Mouse (Mus musculus): ENCODE measurements around the gene Pfas. TPM values are rescaled to one million over a fixed set of nuclear protein-coding genes. Genes with fewer than 3 reads are reported as not detected.

The Pfas gene
- total and polyA plus RNA-seq, 3 experiments: 63.5 to 149 (median 130) TPM

DNA sequence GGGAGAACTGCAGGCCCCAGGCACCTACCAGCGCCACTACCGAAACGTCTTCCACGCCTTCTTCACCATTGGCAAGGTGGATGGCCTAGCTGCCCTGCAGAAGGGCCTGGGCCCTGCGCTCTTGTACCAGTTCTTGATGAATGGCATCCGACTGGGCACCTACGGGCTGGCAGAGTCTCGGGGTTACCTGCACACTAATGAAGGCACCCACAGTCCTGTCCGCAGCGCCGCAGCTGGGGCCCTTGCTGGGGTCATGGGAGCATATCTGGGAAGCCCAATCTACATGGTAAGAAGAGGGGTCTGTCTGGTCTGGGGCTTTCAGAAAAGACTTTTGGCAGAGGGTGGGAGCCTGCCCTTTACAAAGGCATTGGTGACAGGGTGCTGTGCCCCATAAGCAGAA, 39.5 kb downstream of the Pfas start:
- Histone ChIP-seq H3K9me3 (replicated peaks; ENCODE audit: insufficient read depth, low read length) (no peaks in the 10 kb centered on the region), H3K27ac (ENCODE audit: control insufficient read depth, low read depth, low read length) (no peak overlapping the region), H3K27me3 (ENCODE audit: control insufficient read depth in 1 of 2, insufficient read depth in 2 of 2, low read length in 2 of 2) (no peaks in the 10 kb centered on the region), H3K36me3 (ENCODE audit: control insufficient read depth in 1 of 2, insufficient read depth in 2 of 2, low read length in 2 of 2) (peaks cover 0 to 2% of the 10 kb centered on the region in 2 experiments; a peak in 2 of 4 replicates), H3K4me3 (ENCODE audit: control insufficient read depth in 1 of 2, insufficient read depth in 1 of 2, low read depth in 2 of 2, low read length in 2 of 2) (peak overlapping the region in 1 of 2 experiments; percentile 82; a peak in 2 of 4 replicates), H3K79me2 (ENCODE audit: control insufficient read depth, insufficient read depth, low read length, poor library complexity) (no peaks in the 10 kb centered on the region; the same call in 1 of the 2 replicates), H3K9ac (ENCODE audit: control insufficient read depth, low read depth, low read length, poor library complexity, severe bottlenecking) (no peak overlapping the region), H3K4me1 (ENCODE audit: control insufficient read depth in 1 of 2, insufficient read depth in 2 of 2, low read length in 2 of 2) (peaks cover 0 to 23% of the 10 kb centered on the region in 2 experiments; a peak in 3 of 4 replicates)
- TF ChIP-seq BHLHE40 (IDR thresholded peaks at IDR 0.05; ENCODE audit: borderline replicate concordance, low read depth, low read length) (no peak), UBTF (IDR thresholded peaks at IDR 0.05; ENCODE audit: borderline replicate concordance, insufficient read depth, low read depth, low read length) (no peak), MAFK (IDR thresholded peaks at IDR 0.05; ENCODE audit: borderline replicate concordance, low read depth, low read length) (no peak), HCFC1 (IDR thresholded peaks at IDR 0.05; ENCODE audit: low read depth, low read length) (no peak), NELFE (IDR thresholded peaks at IDR 0.05; ENCODE audit: low read depth, low read length) (no peak), POLR2AphosphoS5 (IDR thresholded peaks at IDR 0.05; ENCODE audit: borderline replicate concordance, low read depth, low read length) (no peak), ELF1 (IDR thresholded peaks at IDR 0.05; ENCODE audit: low read depth, low read length) (no peak), KAT2A (conservative IDR thresholded peaks at IDR 0.05; ENCODE audit: low read depth, low read length) (no peak), ZNF384 (IDR thresholded peaks at IDR 0.05; ENCODE audit: low read depth, low read length) (no peak), EP300 (IDR thresholded peaks at IDR 0.05; ENCODE audit: low read depth in 1 of 2, low read length in 2 of 2) (no peak), MAZ (IDR thresholded peaks at IDR 0.05; ENCODE audit: low read depth, low read length) (no peak), POLR2AphosphoS2 (IDR thresholded peaks at IDR 0.05; ENCODE audit: low read length) (no peak), E2F4 (IDR thresholded peaks at IDR 0.05; ENCODE audit: borderline replicate concordance, low read depth, low read length) (no peak), RCOR1 (IDR thresholded peaks at IDR 0.05; ENCODE audit: low read depth, low read length) (no peak), RAD21 (IDR thresholded peaks at IDR 0.05; ENCODE audit: low read depth, low read length) (no peak), CTCF (IDR thresholded peaks at IDR 0.05 in 2 of 3, conservative IDR thresholded peaks at IDR 0.05 in 1 of 3; ENCODE audit: control insufficient read depth in 1 of 3, insufficient read depth in 1 of 3, low read depth in 2 of 3, low read length in 3 of 3, poor library complexity in 1 of 3, severe bottlenecking in 1 of 3) (no peak), USF1 (IDR thresholded peaks at IDR 0.05; ENCODE audit: low read depth, low read length) (no peak)
- DNase-seq (ENCODE audit: low read depth, low spot score): no peak

DNA sequence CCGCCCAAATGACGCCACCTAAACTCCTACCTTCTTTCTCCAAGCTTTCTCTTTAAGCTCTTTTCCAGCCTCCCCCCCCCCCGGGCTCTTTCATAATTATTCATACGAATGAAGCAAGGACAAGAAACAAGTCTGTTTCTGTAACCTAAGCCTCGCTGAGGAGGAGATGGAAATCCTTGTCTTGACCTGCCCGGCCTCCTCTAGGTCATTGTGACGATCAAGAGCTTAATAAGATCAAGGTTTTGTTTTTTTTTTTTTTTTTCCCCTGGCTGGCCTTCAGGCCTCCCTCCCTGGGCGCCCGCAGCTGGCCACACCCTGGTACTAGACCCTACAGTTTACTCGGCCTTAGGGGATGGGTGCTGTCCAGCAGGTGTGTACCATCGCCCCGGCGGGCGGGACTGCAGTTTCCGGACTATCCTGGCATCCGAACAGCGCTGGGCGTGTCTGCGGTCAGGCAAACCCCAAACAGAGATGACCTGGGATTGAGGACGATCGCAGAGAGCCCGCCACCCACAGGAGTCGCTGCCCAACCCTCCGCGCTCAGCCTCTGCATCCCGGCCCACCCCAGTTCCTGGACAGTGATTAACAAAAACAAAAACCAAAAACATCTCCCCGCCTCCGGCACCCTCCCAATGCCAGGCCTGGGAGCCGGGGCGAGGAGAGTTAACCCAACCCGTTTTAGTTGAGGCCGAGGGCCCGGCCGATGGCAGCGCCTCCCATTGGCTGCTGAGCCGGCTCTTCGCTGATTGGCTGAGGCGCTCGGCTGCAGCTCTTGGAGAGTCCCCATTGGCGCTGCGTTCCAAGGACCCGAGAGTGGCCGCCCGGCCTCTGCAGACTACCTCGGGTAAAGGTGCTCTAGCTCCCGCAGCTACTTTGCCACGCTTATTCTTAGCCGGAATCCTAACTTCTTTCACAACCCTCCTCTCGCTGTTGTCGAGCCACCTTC, 40.6 kb downstream of the Pfas start, which contains the start of gene Slc25a35:
Gene Slc25a35, plus strand, starts transcription at position 795 of the 946 bp plus-strand sequence.
- H3K4me1 ChIP-seq (ENCODE audit: control insufficient read depth in 1 of 2, insufficient read depth in 2 of 2, low read length in 2 of 2): peaks cover 0 to 19% of the 10 kb centered on the region in 2 experiments; a peak in 3 of 4 replicates
- H3K9me3 ChIP-seq (replicated peaks; ENCODE audit: insufficient read depth, low read length): no peaks in the 10 kb centered on the region
- H3K36me3 ChIP-seq (ENCODE audit: control insufficient read depth in 1 of 2, insufficient read depth in 2 of 2, low read length in 2 of 2): no peaks in the 10 kb centered on the region; a peak in 2 of 4 replicates
- no peaks in the 10 kb centered on the region; the same call in 1 of the 2 replicates for H3K79me2 ChIP-seq (ENCODE audit: control insufficient read depth, insufficient read depth, low read length, poor library complexity)
- peak; percentile 97 for DNase-seq (ENCODE audit: low read depth, low spot score)
- peak within 1 kb of the TSS; percentile 78 to 82 for H3K4me3 ChIP-seq (ENCODE audit: control insufficient read depth in 1 of 2, insufficient read depth in 1 of 2, low read depth in 2 of 2, low read length in 2 of 2)
- H3K27ac ChIP-seq (ENCODE audit: control insufficient read depth, low read depth, low read length): peak within 1 kb of the TSS; percentile 22
- no peaks in the 10 kb centered on the region for H3K27me3 ChIP-seq (ENCODE audit: control insufficient read depth in 1 of 2, insufficient read depth in 2 of 2, low read length in 2 of 2)
- peak within 1 kb of the TSS; percentile 60 for H3K9ac ChIP-seq (ENCODE audit: control insufficient read depth, low read depth, low read length, poor library complexity, severe bottlenecking)
- TF ChIP-seq E2F4 (IDR thresholded peaks at IDR 0.05; ENCODE audit: borderline replicate concordance, low read depth, low read length): no peak
- peak; percentile 70 for TF ChIP-seq HCFC1 (IDR thresholded peaks at IDR 0.05; ENCODE audit: low read depth, low read length)
- TF ChIP-seq CTCF (IDR thresholded peaks at IDR 0.05 in 2 of 3, conservative IDR thresholded peaks at IDR 0.05 in 1 of 3; ENCODE audit: control insufficient read depth in 1 of 3, insufficient read depth in 1 of 3, low read depth in 2 of 3, low read length in 3 of 3, poor library complexity in 1 of 3, severe bottlenecking in 1 of 3): no peak; a peak in 1 of 6 replicates
- no peak for TF ChIP-seq RAD21 (IDR thresholded peaks at IDR 0.05; ENCODE audit: low read depth, low read length)
- TF ChIP-seq NELFE (IDR thresholded peaks at IDR 0.05; ENCODE audit: low read depth, low read length): peak; percentile 70
- TF ChIP-seq USF2 (IDR thresholded peaks at IDR 0.05; ENCODE audit: borderline replicate concordance in 1 of 2, insufficient read depth in 1 of 2, low read depth in 1 of 2, low read length in 2 of 2): no peak
- TF ChIP-seq GABPA (IDR thresholded peaks at IDR 0.05; ENCODE audit: low read depth, low read length): no peak
- no peak for TF ChIP-seq KAT2A (conservative IDR thresholded peaks at IDR 0.05; ENCODE audit: low read depth, low read length)
- peak; percentile 29 for TF ChIP-seq ZNF384 (IDR thresholded peaks at IDR 0.05; ENCODE audit: low read depth, low read length)
- no peak for TF ChIP-seq POLR2AphosphoS5 (IDR thresholded peaks at IDR 0.05; ENCODE audit: borderline replicate concordance, low read depth, low read length)
- TF ChIP-seq TAL1 (IDR thresholded peaks at IDR 0.05; ENCODE audit: low read length): no peak
- peak; percentile 62; the same call in 1 of the 2 replicates for TF ChIP-seq MAZ (IDR thresholded peaks at IDR 0.05; ENCODE audit: low read depth, low read length)
- no peak for TF ChIP-seq BHLHE40 (IDR thresholded peaks at IDR 0.05; ENCODE audit: borderline replicate concordance, low read depth, low read length)
- TF ChIP-seq TCF12 (IDR thresholded peaks at IDR 0.05; ENCODE audit: low read depth, low read length): no peak; the same call in 1 of the 2 replicates
- 0 out of 2 replicates have a peak, but pooled peaks have one; percentile 0 for TF ChIP-seq CHD1 (IDR thresholded peaks at IDR 0.05; ENCODE audit: low read depth, low read length)
- TF ChIP-seq ELF1 (IDR thresholded peaks at IDR 0.05; ENCODE audit: low read depth, low read length): 0 out of 2 replicates have a peak, but pooled peaks have one; percentile 23
- TF ChIP-seq MEF2A (IDR thresholded peaks at IDR 0.05; ENCODE audit: extremely low read depth, insufficient replicate concordance, low read depth, low read length, poor library complexity, severe bottlenecking): no peak

All from MEL (cell line).